In the genomic region with DNA sequence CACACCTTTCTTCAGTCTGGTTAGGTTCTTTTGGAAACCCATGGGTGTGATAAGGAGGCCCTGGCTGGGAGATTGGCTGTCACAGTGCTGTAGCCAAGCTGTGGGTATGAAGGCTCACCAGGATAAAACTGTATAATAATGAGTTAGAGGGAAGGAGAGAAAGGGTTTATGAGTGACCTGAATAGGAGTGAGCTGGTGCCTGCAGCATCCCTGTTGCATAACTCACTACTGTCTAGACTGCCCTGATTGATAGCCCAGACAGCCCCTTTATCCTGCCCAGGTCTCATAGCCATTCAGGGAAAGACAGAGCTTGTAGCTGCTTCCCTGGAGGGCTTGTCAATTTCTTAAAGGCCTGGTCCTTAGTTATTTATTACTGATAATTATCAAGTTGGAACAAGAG, we compare ENCODE assay signal across 22 mouse cellular contexts.
"Had no signal": no experiment of that assay in that cellular context is flagged by ENCODE, and none has a peak within 500 bp of the region (broad histone marks: within the 10 kb centered on the region; RNA-seq: fewer than 3 reads in every experiment).

No protein-coding gene starts in this region.

- H3K4me1 ChIP-seq: kidney, embryonic 15.5 days; limb, embryonic 10.5 days; limb, embryonic 13.5 days; liver, embryonic 12.5 days; liver, embryonic 15.5 days; lung, embryonic 15.5 days; megakaryocyte, embryonic 14.5 days had no signal

- H3K4me2 ChIP-seq: kidney, embryonic 15.5 days; limb, embryonic 13.5 days; liver, embryonic 12.5 days; liver, embryonic 15.5 days; lung, embryonic 15.5 days; midbrain, embryonic 11.5 days had no signal

- ATAC-seq: liver, embryonic 12.5 days had no signal

- DNase-seq: kidney, adult 11 months; kidney, adult 8-10 months; kidney, postnatal 14 days; layer of hippocampus, adult 9-11 months; liver; lung, adult 18-20 months; lung, postnatal 10 days; lung, postnatal 36 days; midbrain, embryonic 14.5 days; right cerebral cortex, adult 18-20 months; right cerebral cortex, postnatal 25 days; thymus, adult 18-20 months; thymus, postnatal 36 days had no signal

- H3K27ac ChIP-seq: kidney, embryonic 15.5 days; layer of hippocampus, adult 2 months; limb, embryonic 10.5 days; limb, embryonic 13.5 days; liver, embryonic 12.5 days; liver, embryonic 15.5 days; lung, embryonic 15.5 days had no signal

- H3K27me3 ChIP-seq: kidney, embryonic 15.5 days; limb, embryonic 13.5 days; liver, embryonic 12.5 days; liver, embryonic 15.5 days; lung, embryonic 15.5 days; megakaryocyte, embryonic 14.5 days had no signal

- H3K36me3 ChIP-seq: kidney, embryonic 15.5 days; limb, embryonic 10.5 days; limb, embryonic 13.5 days; liver, embryonic 12.5 days; liver, embryonic 15.5 days; lung, embryonic 15.5 days had no signal

- H3K9me3 ChIP-seq: kidney, embryonic 15.5 days; limb, embryonic 10.5 days; limb, embryonic 13.5 days; liver, embryonic 12.5 days; liver, embryonic 15.5 days; lung, embryonic 15.5 days; megakaryocyte, embryonic 14.5 days had no signal

- H3K9ac ChIP-seq: kidney, embryonic 15.5 days; limb, embryonic 13.5 days; liver, embryonic 12.5 days; liver, embryonic 15.5 days; lung, embryonic 15.5 days had no signal

- H3K4me3 ChIP-seq: kidney, embryonic 15.5 days; layer of hippocampus, adult 2 months; limb, embryonic 10.5 days; limb, embryonic 13.5 days; liver, embryonic 12.5 days; liver, embryonic 15.5 days; lung, embryonic 15.5 days; megakaryocyte, embryonic 14.5 days had no signal
